Mouse (Mus musculus): ENCODE results near the gene Tac4. TPM values are rescaled to one million over a fixed set of nuclear protein-coding genes. Genes with fewer than 3 reads are reported as not detected.

Tac4 gene
- total and polyA plus RNA-seq, 3 experiments: 0.07 to 0.39 TPM; not detected in 1

GRCm38 (mm10) chr11:95276056-95276455 lies 14.7 kb downstream of the Tac4 start:
- Histone ChIP-seq H3K79me2 (ENCODE audit: control insufficient read depth, insufficient read depth, low read length, poor library complexity) (no peaks in the 10 kb centered on the region), H3K9me3 (replicated peaks; ENCODE audit: insufficient read depth, low read length) (no peaks in the 10 kb centered on the region), H3K27ac (ENCODE audit: control insufficient read depth, low read depth, low read length) (no peak overlapping the region), H3K27me3 (ENCODE audit: control insufficient read depth in 1 of 2, insufficient read depth in 2 of 2, low read length in 2 of 2) (no peaks in the 10 kb centered on the region), H3K9ac (ENCODE audit: control insufficient read depth, low read depth, low read length, poor library complexity, severe bottlenecking) (no peak overlapping the region), H3K4me3 (ENCODE audit: control insufficient read depth in 1 of 2, insufficient read depth in 1 of 2, low read depth in 2 of 2, low read length in 2 of 2) (no peak overlapping the region), H3K4me1 (ENCODE audit: control insufficient read depth in 1 of 2, insufficient read depth in 2 of 2, low read length in 2 of 2) (no peaks in the 10 kb centered on the region), H3K36me3 (ENCODE audit: control insufficient read depth in 1 of 2, insufficient read depth in 2 of 2, low read length in 2 of 2) (peaks cover 0 to 55% of the 10 kb centered on the region in 2 experiments; a peak in 2 of 4 replicates)
- TF ChIP-seq GABPA (IDR thresholded peaks at IDR 0.05; ENCODE audit: low read depth, low read length) (no peak), USF1 (IDR thresholded peaks at IDR 0.05; ENCODE audit: low read depth, low read length) (no peak), POLR2AphosphoS2 (IDR thresholded peaks at IDR 0.05; ENCODE audit: low read length) (no peak), MEF2A (IDR thresholded peaks at IDR 0.05; ENCODE audit: extremely low read depth, insufficient replicate concordance, low read depth, low read length, poor library complexity, severe bottlenecking) (no peak), ETS1 (IDR thresholded peaks at IDR 0.05; ENCODE audit: low read depth, low read length) (no peak), GATA1 (IDR thresholded peaks at IDR 0.05; ENCODE audit: low read depth, low read length) (0 out of 2 replicates have a peak, but pooled peaks have one; percentile 19), UBTF (IDR thresholded peaks at IDR 0.05; ENCODE audit: borderline replicate concordance, insufficient read depth, low read depth, low read length) (no peak), MYB (IDR thresholded peaks at IDR 0.05; ENCODE audit: low read depth, low read length) (no peak)
- DNase-seq (ENCODE audit: low read depth, low spot score): no peak

DNA sequence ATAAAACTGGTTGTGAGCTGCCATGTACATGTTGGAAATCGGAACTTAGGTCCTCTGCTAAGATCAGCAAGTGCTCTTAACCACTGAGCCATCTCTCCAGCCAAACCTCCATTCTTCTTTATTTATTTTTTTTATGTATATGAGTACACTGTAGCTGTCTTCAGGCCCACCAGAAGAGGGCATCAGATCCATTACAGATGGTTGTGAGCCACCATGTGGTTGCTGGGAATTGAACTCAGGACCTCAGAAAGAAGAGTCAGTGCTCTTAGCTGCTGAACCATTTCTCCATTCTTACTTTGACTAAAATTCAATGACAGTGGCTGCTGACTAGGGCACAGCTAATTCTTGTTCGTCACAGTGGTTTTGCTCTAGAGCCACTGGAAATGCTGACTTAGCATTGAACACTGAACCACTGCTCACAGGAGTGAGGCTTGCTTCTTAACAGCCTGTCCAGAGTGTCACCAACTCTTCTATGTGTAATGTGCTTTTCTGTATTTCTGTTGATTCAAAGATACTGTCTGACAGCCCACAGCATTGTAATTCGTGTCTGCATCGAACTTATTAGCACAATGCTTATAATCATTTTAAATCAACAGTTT lies 17.8 kb downstream of the Tac4 start:
- Histone ChIP-seq H3K9me3 (replicated peaks; ENCODE audit: insufficient read depth, low read length) (no peaks in the 10 kb centered on the region), H3K27me3 (ENCODE audit: control insufficient read depth in 1 of 2, insufficient read depth in 2 of 2, low read length in 2 of 2) (no peaks in the 10 kb centered on the region), H3K36me3 (ENCODE audit: control insufficient read depth in 1 of 2, insufficient read depth in 2 of 2, low read length in 2 of 2) (peaks cover 0 to 78% of the 10 kb centered on the region in 2 experiments; a peak in 2 of 4 replicates), H3K79me2 (ENCODE audit: control insufficient read depth, insufficient read depth, low read length, poor library complexity) (no peaks in the 10 kb centered on the region), H3K4me3 (ENCODE audit: control insufficient read depth in 1 of 2, insufficient read depth in 1 of 2, low read depth in 2 of 2, low read length in 2 of 2) (no peak overlapping the region), H3K9ac (ENCODE audit: control insufficient read depth, low read depth, low read length, poor library complexity, severe bottlenecking) (no peak overlapping the region), H3K4me1 (ENCODE audit: control insufficient read depth in 1 of 2, insufficient read depth in 2 of 2, low read length in 2 of 2) (no peaks in the 10 kb centered on the region), H3K27ac (ENCODE audit: control insufficient read depth, low read depth, low read length) (no peak overlapping the region)
- DNase-seq (ENCODE audit: low read depth, low spot score): peak; percentile 44
- 0 out of 2 replicates have a peak, but pooled peaks have one; percentile 49 for TF ChIP-seq MYC (IDR thresholded peaks at IDR 0.05; ENCODE audit: low read depth, low read length)
- TF ChIP-seq TBP (IDR thresholded peaks at IDR 0.05; ENCODE audit: low read depth, low read length): no peak
- TF ChIP-seq ZNF384 (IDR thresholded peaks at IDR 0.05; ENCODE audit: low read depth, low read length): peak; percentile 35; the same call in 1 of the 2 replicates
- TF ChIP-seq TAL1 (IDR thresholded peaks at IDR 0.05; ENCODE audit: low read length): no peak
- peak; percentile 70; the same call in 1 of the 2 replicates for TF ChIP-seq MAFK (IDR thresholded peaks at IDR 0.05; ENCODE audit: borderline replicate concordance, low read depth, low read length)
- TF ChIP-seq CTCF (IDR thresholded peaks at IDR 0.05 in 2 of 3, conservative IDR thresholded peaks at IDR 0.05 in 1 of 3; ENCODE audit: control insufficient read depth in 1 of 3, insufficient read depth in 1 of 3, low read depth in 2 of 3, low read length in 3 of 3, poor library complexity in 1 of 3, severe bottlenecking in 1 of 3): peak in 2 of 3 experiments; percentile 3 to 49; a peak in 2 of 6 replicates
- no peak for TF ChIP-seq ELF1 (IDR thresholded peaks at IDR 0.05; ENCODE audit: low read depth, low read length)
- no peak; the same call in 1 of the 2 replicates for TF ChIP-seq SMC3 (IDR thresholded peaks at IDR 0.05; ENCODE audit: low read depth, low read length)
- TF ChIP-seq RAD21 (IDR thresholded peaks at IDR 0.05; ENCODE audit: low read depth, low read length): peak; percentile 17

Measured in MEL (cell line).